Mouse (Mus musculus) liver, embryonic 11.5 days (tissue): Measurements from ENCODE around the gene Csf2rb2. TPM values are rescaled to one million over a fixed set of nuclear protein-coding genes. Genes with fewer than 3 reads are reported as not detected.
A peak's percentile ranks its signal among the peaks of the same experiment; 100 is the strongest.
"Not testable (repeated sequence)": the region's sequence is repeated elsewhere in the genome, so short reads cannot be mapped to it uniquely, and the experiment has no call there.

Experiments used
- ATAC-seq: fragments of 200-750 bp; cut with Nextera tagmentation; replicated peaks from 2 replicates; pipeline ENCODE4 v1.8.0; 2017; ENCODE audit warnings: moderate number of reproducible peaks, mild to moderate bottlenecking, moderate TSS enrichment, moderate library complexity; ENCODE audit not compliant: low FRiP score
- DNase-seq: peaks from one replicate; pipeline ENCODE4 v3.0.0-alpha.2; 2017; ENCODE audit warnings: low spot score
- H3K27ac ChIP-seq: fragments of 300-500 bp; sonication (generic); 2 replicates; pipeline ENCODE4 v1.5.1; 2014; ENCODE audit warnings: mild to moderate bottlenecking, low read depth, low read length, control low read depth
- H3K27me3 ChIP-seq: fragments of 300-500 bp; sonication (generic); replicated peaks from 2 replicates; pipeline ENCODE4 v1.6.1; 2014; ENCODE audit warnings: low read length, mixed read lengths; ENCODE audit not compliant: control insufficient read depth, insufficient read depth
- H3K36me3 ChIP-seq: fragments of 300-500 bp; sonication (generic); 2 replicates; pipeline ENCODE4 v1.6.1; 2014; ENCODE audit warnings: mild to moderate bottlenecking, low read length, moderate library complexity, mixed read lengths; ENCODE audit not compliant: control insufficient read depth, insufficient read depth
- H3K4me1 ChIP-seq: fragments of 300-500 bp; sonication (generic); replicated peaks from 2 replicates; pipeline ENCODE4 v1.6.1; 2014; ENCODE audit warnings: low read length, mixed read lengths; ENCODE audit not compliant: control insufficient read depth, insufficient read depth
- H3K4me2 ChIP-seq: fragments of 300-500 bp; sonication (generic); 2 replicates; pipeline ENCODE4 v1.6.1; 2014; ENCODE audit warnings: mild to moderate bottlenecking, control low read depth, moderate library complexity
- H3K4me3 ChIP-seq: fragments of 300-500 bp; sonication (generic); 2 replicates; pipeline ENCODE4 v1.5.1; 2014; ENCODE audit warnings: low read depth, low read length, control low read depth
- H3K9ac ChIP-seq: fragments of 300-500 bp; sonication (generic); 2 replicates; pipeline ENCODE4 v1.6.1; 2014; ENCODE audit warnings: low read depth, low read length, control low read depth
- H3K9me3 ChIP-seq: fragments of 300-500 bp; sonication (generic); 2 replicates; pipeline ENCODE4 v1.6.1; 2016; ENCODE audit warnings: low read length, inconsistent platforms, mixed read lengths; ENCODE audit not compliant: control insufficient read depth
- WGBS: fragments of 180-500 bp; shearing (Covaris S2); extraction: QIAGEN DNeasy Blood & Tissue Kit; methylation state at CpG from one replicate; pipeline ENCODE4 v1.1.7; 2014; 5-methylcytosine and 5-hydroxymethylcytosine counted together
- polyA plus RNA-seq: library from polyadenylated mRNA; unstranded; fragments of >200 nt; fragmentation: Nextera tagmentation; extraction: Ambion mirVana; gene quantifications from 2 replicates; pipeline ENCODE4 v1.2.1, GENCODE M21; 2014

The Csf2rb2 gene
- 1.5 and 1.8 TPM in 2 replicates for polyA plus RNA-seq

GRCm38 (mm10) chr15:78305341-78305933 lies at the start of gene Csf2rb2:
Csf2rb2 (minus strand) TSS chr15:78305721.
- Histone ChIP-seq H3K27ac (no peak within 1 kb of the TSS), H3K4me2 (peak within 1 kb of the TSS; percentile 28), H3K9me3 (no peaks in the 10 kb centered on the region), H3K4me3 (0 out of 2 replicates have a peak within 1 kb of the TSS, but pooled peaks have one; percentile 2), H3K4me1 (no peaks in the 10 kb centered on the region), H3K36me3 (no peaks in the 10 kb centered on the region), H3K9ac (no peak within 1 kb of the TSS), H3K27me3 (peaks cover 5% of the 10 kb centered on the region)
- WGBS: 47% methylated on average over 10 of the region's 10 CpGs
- ATAC-seq (no peak), DNase-seq (no peak)

GRCm38 (mm10) chr15:78354958-78355357 lies 49.4 kb upstream of the Csf2rb2 start:
- no peak overlapping the region for H3K27ac ChIP-seq
- H3K27me3 ChIP-seq: no peaks in the 10 kb centered on the region
- no peaks in the 10 kb centered on the region for H3K36me3 ChIP-seq
- H3K4me1 ChIP-seq: no peaks in the 10 kb centered on the region
- no peaks in the 10 kb centered on the region for H3K9me3 ChIP-seq
- no peak for DNase-seq
- no peak overlapping the region for H3K4me3 ChIP-seq
- H3K4me2 ChIP-seq: no peak overlapping the region
- no peak for ATAC-seq
- 0% methylated on average over 1 of the region's 1 CpGs for WGBS
- no peak overlapping the region for H3K9ac ChIP-seq

GRCm38 (mm10) chr15:78351586-78352165 lies 46.2 kb upstream of the Csf2rb2 start:
- Histone ChIP-seq H3K27me3 (no peaks in the 10 kb centered on the region), H3K9me3 (no peaks in the 10 kb centered on the region), H3K36me3 (no peaks in the 10 kb centered on the region), H3K9ac (no peak overlapping the region), H3K4me1 (no peaks in the 10 kb centered on the region), H3K4me2 (no peak overlapping the region), H3K27ac (no peak overlapping the region), H3K4me3 (no peak overlapping the region)
- ATAC-seq: no peak
- WGBS: 53% methylated on average over 3 of the region's 3 CpGs
- DNase-seq: no peak

- WGBS: 83% methylated on average over 3 of the region's 3 CpGs
- H3K36me3 ChIP-seq: no peaks in the 10 kb centered on the region
- no peak overlapping the region for H3K9ac ChIP-seq
- H3K4me3 ChIP-seq: no peak overlapping the region
- H3K27ac ChIP-seq: no peak overlapping the region
- ATAC-seq: no peak
- no peaks in the 10 kb centered on the region for H3K27me3 ChIP-seq
- no peak for DNase-seq
- no peaks in the 10 kb centered on the region for H3K4me1 ChIP-seq
- H3K9me3 ChIP-seq: no peaks in the 10 kb centered on the region
- H3K4me2 ChIP-seq: no peak overlapping the region
These were observed 39.0 kb upstream of the Csf2rb2 start for GRCm38 (mm10) chr15:78344567-78344966.

- Histone ChIP-seq H3K27me3 (no peaks in the 10 kb centered on the region), H3K4me3 (no peak overlapping the region), H3K4me1 (no peaks in the 10 kb centered on the region), H3K9me3 (no peaks in the 10 kb centered on the region), H3K36me3 (no peaks in the 10 kb centered on the region), H3K27ac (no peak overlapping the region), H3K4me2 (no peak overlapping the region), H3K9ac (no peak overlapping the region)
- DNase-seq (no peak), ATAC-seq (no peak)
- WGBS: 23% methylated on average over 1 of the region's 1 CpGs
These were observed 38.2 kb upstream of the Csf2rb2 start for GRCm38 (mm10) chr15:78343683-78344082.

- not testable (repeated sequence) for H3K27ac ChIP-seq, H3K9ac ChIP-seq, H3K36me3 ChIP-seq, H3K9me3 ChIP-seq, H3K4me3 ChIP-seq, H3K4me1 ChIP-seq, H3K27me3 ChIP-seq, DNase-seq, H3K4me2 ChIP-seq, ATAC-seq
- WGBS: 70% methylated on average over 6 of the region's 7 CpGs
These were observed 35.4 kb upstream of the Csf2rb2 start for GRCm38 (mm10) chr15:78340919-78341318.

GRCm38 (mm10) chr15:78339627-78340423 lies 34.3 kb upstream of the Csf2rb2 start:
- DNase-seq (peak; percentile 42), ATAC-seq (peak; percentile 76)
- not testable (repeated sequence) for H3K4me2 ChIP-seq, H3K9me3 ChIP-seq, H3K27ac ChIP-seq, H3K27me3 ChIP-seq, H3K36me3 ChIP-seq, H3K4me1 ChIP-seq, H3K9ac ChIP-seq, H3K4me3 ChIP-seq
- 26% methylated on average over 7 of the region's 7 CpGs for WGBS

- 83% methylated on average over 3 of the region's 3 CpGs for WGBS
These were observed 28.9 kb upstream of the Csf2rb2 start for GRCm38 (mm10) chr15:78334380-78334779.

More at GRCm38 (mm10) chr15:78334380-78334779, 28.9 kb upstream of the Csf2rb2 start:
- Histone ChIP-seq H3K9ac (no peak overlapping the region), H3K36me3 (no peaks in the 10 kb centered on the region), H3K27ac (no peak overlapping the region), H3K9me3 (no peaks in the 10 kb centered on the region), H3K4me1 (no peaks in the 10 kb centered on the region; the same call in 1 of the 2 replicates), H3K27me3 (no peaks in the 10 kb centered on the region; the same call in 1 of the 2 replicates), H3K4me2 (no peak overlapping the region), H3K4me3 (no peak overlapping the region)
- no peak for ATAC-seq
- DNase-seq: no peak
